Mouse (Mus musculus) liver, embryonic 11.5 days (tissue): Measurements from ENCODE around the gene Notum. TPM values are rescaled to one million over a fixed set of nuclear protein-coding genes. Genes with fewer than 3 reads are reported as not detected.

ENCODE experiments used
- ATAC-seq: fragments of 200-750 bp; cut with Nextera tagmentation; replicated peaks from 2 replicates; pipeline ENCODE4 v1.8.0; 2017; ENCODE audit warnings: moderate number of reproducible peaks, mild to moderate bottlenecking, moderate TSS enrichment, moderate library complexity; ENCODE audit not compliant: low FRiP score
- DNase-seq: peaks from one replicate; pipeline ENCODE4 v3.0.0-alpha.2; 2017; ENCODE audit warnings: low spot score
- H3K27ac ChIP-seq: fragments of 300-500 bp; sonication (generic); 2 replicates; pipeline ENCODE4 v1.5.1; 2014; ENCODE audit warnings: mild to moderate bottlenecking, low read depth, low read length, control low read depth
- H3K27me3 ChIP-seq: fragments of 300-500 bp; sonication (generic); replicated peaks from 2 replicates; pipeline ENCODE4 v1.6.1; 2014; ENCODE audit warnings: low read length, mixed read lengths; ENCODE audit not compliant: control insufficient read depth, insufficient read depth
- H3K36me3 ChIP-seq: fragments of 300-500 bp; sonication (generic); 2 replicates; pipeline ENCODE4 v1.6.1; 2014; ENCODE audit warnings: mild to moderate bottlenecking, low read length, moderate library complexity, mixed read lengths; ENCODE audit not compliant: control insufficient read depth, insufficient read depth
- H3K4me1 ChIP-seq: fragments of 300-500 bp; sonication (generic); replicated peaks from 2 replicates; pipeline ENCODE4 v1.6.1; 2014; ENCODE audit warnings: low read length, mixed read lengths; ENCODE audit not compliant: control insufficient read depth, insufficient read depth
- H3K4me2 ChIP-seq: fragments of 300-500 bp; sonication (generic); 2 replicates; pipeline ENCODE4 v1.6.1; 2014; ENCODE audit warnings: mild to moderate bottlenecking, control low read depth, moderate library complexity
- H3K4me3 ChIP-seq: fragments of 300-500 bp; sonication (generic); 2 replicates; pipeline ENCODE4 v1.5.1; 2014; ENCODE audit warnings: low read depth, low read length, control low read depth
- H3K9ac ChIP-seq: fragments of 300-500 bp; sonication (generic); 2 replicates; pipeline ENCODE4 v1.6.1; 2014; ENCODE audit warnings: low read depth, low read length, control low read depth
- H3K9me3 ChIP-seq: fragments of 300-500 bp; sonication (generic); 2 replicates; pipeline ENCODE4 v1.6.1; 2016; ENCODE audit warnings: low read length, inconsistent platforms, mixed read lengths; ENCODE audit not compliant: control insufficient read depth
- WGBS: fragments of 180-500 bp; shearing (Covaris S2); extraction: QIAGEN DNeasy Blood & Tissue Kit; methylation state at CpG from one replicate; pipeline ENCODE4 v1.1.7; 2014; 5-methylcytosine and 5-hydroxymethylcytosine counted together
- microRNA-seq: library from miRNA; unstranded; fragments of <30 nt; microRNA quantifications from one replicate; pipeline ENCODE4, GENCODE M21; 2017; ENCODE audit warnings: borderline number of aligned reads
- polyA plus RNA-seq: library from polyadenylated mRNA; unstranded; fragments of >200 nt; fragmentation: Nextera tagmentation; extraction: Ambion mirVana; gene quantifications from 2 replicates; pipeline ENCODE4 v1.2.1, GENCODE M21; 2014

Notum gene
- polyA plus RNA-seq, 1 experiment from 2014 or later = 0.51 TPM

- Histone ChIP-seq H3K27ac (no peak overlapping the region), H3K36me3 (peaks cover 25% of the 10 kb centered on the region), H3K9me3 (no peaks in the 10 kb centered on the region), H3K4me2 (no peak overlapping the region), H3K4me3 (no peak overlapping the region), H3K4me1 (peaks cover 33% of the 10 kb centered on the region), H3K9ac (no peak overlapping the region), H3K27me3 (peaks cover 4% of the 10 kb centered on the region; the same call in 1 of the 2 replicates)
- no peak for ATAC-seq
- no peak for DNase-seq
- WGBS = 81% methylated on average over 4 of the region's 4 CpGs
These were observed 54.2 kb downstream of the Notum start for GRCm38 (mm10) chr11:120606764-120607163.

GRCm38 (mm10) chr11:120605667-120606066 lies 55.3 kb downstream of the Notum start:
- H3K36me3 ChIP-seq = peaks cover 17% of the 10 kb centered on the region
- peaks cover 4% of the 10 kb centered on the region; the same call in 1 of the 2 replicates for H3K27me3 ChIP-seq
- H3K9ac ChIP-seq = no peak overlapping the region
- no peak overlapping the region for H3K4me2 ChIP-seq
- H3K4me1 ChIP-seq = peaks cover 33% of the 10 kb centered on the region
- no peak for ATAC-seq
- WGBS = 91% methylated on average over 7 of the region's 7 CpGs
- no peak for DNase-seq
- H3K9me3 ChIP-seq = no peaks in the 10 kb centered on the region
- no peak overlapping the region for H3K27ac ChIP-seq
- no peak overlapping the region for H3K4me3 ChIP-seq

Small RNA genes lying within 50 kb of the gene (microRNA-seq; reads per million reads assigned to microRNA genes)
- 2.5 reads per million for gene Mir6936

Other genes with a start within 250 kb of the Notum start
- gene Nploc4, start 223.5 kb downstream of the Notum start, polyA plus RNA-seq = 44.5 and 47.2 TPM in 2 replicates
- 0.10 TPM in 1 of 2 replicates, not detected in the other for gene Tspan10, start 218.5 kb downstream of the Notum start, polyA plus RNA-seq
- 0.18 and 0.51 TPM in 2 replicates for gene Pde6g, start 207.7 kb downstream of the Notum start, polyA plus RNA-seq
- gene Oxld1, start 203.1 kb downstream of the Notum start, polyA plus RNA-seq = 12.7 and 16.8 TPM in 2 replicates
- 51.5 and 52.0 TPM in 2 replicates for gene Ccdc137, start 203.1 kb downstream of the Notum start, polyA plus RNA-seq
- gene Arl16, start 193.6 kb downstream of the Notum start, polyA plus RNA-seq = 39.1 and 40.2 TPM in 2 replicates
- 252 and 266 TPM in 2 replicates for gene Mrpl12, start 176.6 kb downstream of the Notum start, polyA plus RNA-seq
- 65.5 and 70.6 TPM in 2 replicates for gene Slc25a10, start 169.3 kb downstream of the Notum start, polyA plus RNA-seq
- 7.6 and 7.7 TPM in 2 replicates for gene Gcgr, start 130.5 kb downstream of the Notum start, polyA plus RNA-seq
- gene Mcrip1, start 111.4 kb downstream of the Notum start, polyA plus RNA-seq = 117 and 123 TPM in 2 replicates
- gene Ppp1r27, start 110.0 kb downstream of the Notum start, polyA plus RNA-seq = not detected in 2 replicates
- gene P4hb, start 87.9 kb downstream of the Notum start, polyA plus RNA-seq = 648 and 680 TPM in 2 replicates
- gene Arhgdia, start 79.6 kb downstream of the Notum start, polyA plus RNA-seq = 557 and 561 TPM in 2 replicates
- 601 and 617 TPM in 2 replicates for gene Alyref, start 62.8 kb downstream of the Notum start, polyA plus RNA-seq
- 200 and 208 TPM in 2 replicates for gene Anapc11, start 62.8 kb downstream of the Notum start, polyA plus RNA-seq
- 3.6 and 6.3 TPM in 2 replicates for gene Npb, start 52.7 kb downstream of the Notum start, polyA plus RNA-seq
- 165 and 175 TPM in 2 replicates for gene Pcyt2, start 43.2 kb downstream of the Notum start, polyA plus RNA-seq
- 48.6 and 54.8 TPM in 2 replicates for gene Sirt7, start 35.9 kb downstream of the Notum start, polyA plus RNA-seq
- gene Mafg, start 27.6 kb downstream of the Notum start, polyA plus RNA-seq = 32.6 and 34.8 TPM in 2 replicates
- gene Pycr1, start 17.4 kb downstream of the Notum start, polyA plus RNA-seq = 18.5 and 21.2 TPM in 2 replicates
- 0.34 and 0.60 TPM in 2 replicates for gene Myadml2, start 13.0 kb downstream of the Notum start, polyA plus RNA-seq
- gene Aspscr1, start 11.8 kb upstream of the Notum start, polyA plus RNA-seq = 83.7 and 97.1 TPM in 2 replicates
- 178 and 192 TPM in 2 replicates for gene Cenpx, start 52.6 kb upstream of the Notum start, polyA plus RNA-seq
- 34.2 and 38.3 TPM in 2 replicates for gene Lrrc45, start 52.8 kb upstream of the Notum start, polyA plus RNA-seq
- 1.2 and 1.8 TPM in 2 replicates for gene Rac3, start 60.3 kb upstream of the Notum start, polyA plus RNA-seq
- gene Dcxr, start 66.1 kb upstream of the Notum start, polyA plus RNA-seq = 12.9 and 13.2 TPM in 2 replicates
- 0.22 and 0.32 TPM in 2 replicates for gene Cbr2, start 70.9 kb upstream of the Notum start, polyA plus RNA-seq
- 11.4 and 17.5 TPM in 2 replicates for gene Hmga1b, start 101.6 kb upstream of the Notum start, polyA plus RNA-seq
- gene Rfng, start 123.0 kb upstream of the Notum start, polyA plus RNA-seq = 30.3 and 33.4 TPM in 2 replicates
- 209 and 210 TPM in 2 replicates for gene Gps1, start 123.1 kb upstream of the Notum start, polyA plus RNA-seq
- gene Dus1l, start 135.2 kb upstream of the Notum start, polyA plus RNA-seq = 132 and 139 TPM in 2 replicates
- gene Fasn, start 163.4 kb upstream of the Notum start, polyA plus RNA-seq = 71.3 and 80.0 TPM in 2 replicates